Mouse (Mus musculus) thymus, postnatal 14 days (tissue): Measurements from ENCODE around the gene Cxcr5.

ENCODE experiments used
- DNase-seq: peaks from one replicate; pipeline ENCODE4 v3.0.0; 2021

Gene Cxcr5

GRCm38 (mm10) chr9:44532991-44533580 lies 28.6 kb downstream of the Cxcr5 start:
- DNase-seq = peak; percentile 73

DNA sequence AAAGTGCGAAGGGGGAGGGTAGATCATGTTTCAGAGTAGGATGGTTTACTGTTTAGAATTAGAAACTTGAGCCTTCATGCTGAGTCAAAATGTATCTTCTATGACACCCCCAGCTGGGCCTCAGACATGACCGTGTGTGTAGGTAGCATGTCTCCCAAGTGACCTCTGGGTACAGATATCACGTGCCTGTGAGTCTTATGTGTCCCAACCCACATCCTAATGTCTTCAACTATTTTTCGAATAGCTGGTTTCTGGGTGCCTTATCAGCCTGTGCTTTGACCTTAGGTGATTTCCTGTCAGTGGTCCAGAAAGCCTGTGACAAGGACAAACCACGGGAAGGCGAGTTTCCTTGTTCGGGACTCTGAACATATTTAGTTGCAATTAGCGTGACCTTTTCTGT lies 33.3 kb downstream of the Cxcr5 start:
- DNase-seq = no peak

DNA sequence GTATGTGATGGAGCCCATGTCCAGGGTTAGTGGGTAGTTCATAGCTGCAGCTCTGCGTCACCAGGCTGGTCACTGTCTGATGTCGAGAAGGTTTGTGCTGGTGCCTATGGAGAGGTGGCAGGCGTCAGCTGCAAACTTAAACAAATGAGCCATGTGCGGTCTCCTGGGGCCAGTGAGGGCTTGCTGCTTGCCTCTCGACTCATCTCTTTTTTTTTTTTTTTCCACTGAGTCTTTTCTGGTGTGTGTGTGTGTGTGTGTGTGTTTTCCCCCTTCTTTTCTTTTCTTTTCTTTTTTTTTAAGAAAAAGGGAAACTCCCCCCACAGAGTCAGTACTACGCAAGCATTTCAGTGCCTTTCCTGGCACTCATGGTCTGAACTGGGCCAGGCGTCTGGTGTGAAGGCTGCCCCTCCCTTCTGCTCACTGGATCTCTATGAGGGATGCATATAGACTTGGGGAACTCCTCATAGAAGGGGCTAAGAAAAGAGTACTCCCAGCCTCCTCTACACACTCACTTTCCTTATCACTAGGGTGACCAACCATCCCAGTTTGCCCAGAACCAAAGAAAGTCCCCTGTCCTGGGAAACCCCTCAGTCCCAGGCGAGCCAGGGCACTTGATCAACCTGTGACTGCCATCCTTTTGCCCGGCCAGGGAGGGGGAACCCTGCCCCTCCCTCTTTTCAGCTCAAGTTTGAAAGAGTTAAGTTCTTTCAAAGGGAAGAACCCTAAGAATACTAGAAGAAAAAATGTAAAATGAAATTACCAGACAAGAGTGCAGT lies 35.2 kb downstream of the Cxcr5 start:
- no peak for DNase-seq

- no peak for DNase-seq
These were observed 36.1 kb downstream of the Cxcr5 start for GRCm38 (mm10) chr9:44525589-44525988.

- no peak for DNase-seq
These were observed 36.7 kb downstream of the Cxcr5 start for GRCm38 (mm10) chr9:44525001-44525400.

DNA sequence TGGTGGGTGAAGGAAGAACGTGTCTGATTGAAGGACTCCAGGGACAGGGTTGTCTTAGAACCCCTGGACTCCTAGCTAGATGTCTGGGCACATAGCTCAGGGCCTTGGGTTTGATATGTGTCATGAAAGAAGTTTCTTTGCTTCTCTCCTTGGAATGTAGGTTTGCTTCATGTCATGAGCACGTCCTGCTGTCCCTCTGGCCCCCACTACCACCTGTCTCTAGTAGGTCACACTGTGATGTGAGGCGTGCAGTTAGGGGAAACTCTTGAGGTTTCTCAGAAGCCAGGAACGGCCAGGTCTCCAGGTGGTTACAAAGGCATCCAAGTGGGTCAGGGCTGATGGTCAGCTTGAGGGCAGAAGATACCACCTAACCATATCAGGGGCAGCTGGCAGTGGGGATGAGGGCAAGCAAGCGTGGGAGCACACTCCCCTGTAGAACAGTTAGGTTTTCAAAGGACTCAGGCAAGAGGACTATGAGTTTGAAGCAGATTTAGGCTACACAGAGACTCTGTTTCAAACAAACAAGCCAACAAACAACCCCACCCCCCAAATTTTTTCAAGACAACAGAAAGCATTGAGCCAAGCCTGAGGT lies 37.3 kb downstream of the Cxcr5 start:
- DNase-seq = no peak

DNA sequence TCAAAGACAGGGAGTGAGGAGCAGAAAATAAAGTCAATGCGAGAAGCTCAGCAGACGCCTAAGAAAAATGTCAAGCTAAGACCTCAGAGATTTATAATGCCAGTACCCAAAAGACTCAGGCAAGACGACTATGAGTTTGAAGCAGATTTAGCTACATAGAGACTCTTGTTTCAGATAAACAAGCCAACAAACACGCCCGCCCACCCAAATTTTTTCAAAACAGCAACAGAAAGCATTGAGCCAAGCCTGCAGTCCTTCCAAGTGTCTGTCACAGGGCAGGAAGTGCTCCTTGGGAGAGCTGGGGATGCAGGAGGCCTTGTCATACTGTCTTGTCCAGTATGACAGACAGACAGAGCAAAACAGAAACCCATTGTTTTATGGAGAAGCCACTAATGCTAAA lies 38.0 kb downstream of the Cxcr5 start:
- no peak for DNase-seq

DNA sequence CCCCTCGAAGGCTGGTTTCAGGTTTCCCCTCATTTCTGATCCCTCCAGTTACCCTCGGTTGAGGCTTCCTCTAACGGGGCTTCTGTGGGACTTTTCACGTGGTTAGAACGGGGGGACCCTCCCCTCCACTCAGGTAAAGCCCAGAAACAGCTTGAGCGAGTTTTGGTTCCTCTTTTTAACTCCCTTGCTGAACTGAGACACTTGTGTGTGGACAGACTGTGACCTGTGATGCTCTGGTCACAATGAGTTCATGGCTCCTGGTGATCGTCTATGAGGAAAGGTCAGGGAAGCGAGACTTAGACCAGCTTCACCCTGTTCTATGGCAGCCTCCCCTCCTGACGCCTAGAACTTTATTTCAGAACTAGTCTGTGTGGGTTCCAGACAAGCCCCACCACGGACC lies 39.8 kb downstream of the Cxcr5 start:
- no peak for DNase-seq

- DNase-seq = no peak
These were observed 43.6 kb downstream of the Cxcr5 start for GRCm38 (mm10) chr9:44518068-44518467.

GRCm38 (mm10) chr9:44517368-44517767 lies 44.3 kb downstream of the Cxcr5 start:
- peak; percentile 30 for DNase-seq

- peak; percentile 35 for DNase-seq
These were observed 45.8 kb downstream of the Cxcr5 start for GRCm38 (mm10) chr9:44515891-44516290.

DNA sequence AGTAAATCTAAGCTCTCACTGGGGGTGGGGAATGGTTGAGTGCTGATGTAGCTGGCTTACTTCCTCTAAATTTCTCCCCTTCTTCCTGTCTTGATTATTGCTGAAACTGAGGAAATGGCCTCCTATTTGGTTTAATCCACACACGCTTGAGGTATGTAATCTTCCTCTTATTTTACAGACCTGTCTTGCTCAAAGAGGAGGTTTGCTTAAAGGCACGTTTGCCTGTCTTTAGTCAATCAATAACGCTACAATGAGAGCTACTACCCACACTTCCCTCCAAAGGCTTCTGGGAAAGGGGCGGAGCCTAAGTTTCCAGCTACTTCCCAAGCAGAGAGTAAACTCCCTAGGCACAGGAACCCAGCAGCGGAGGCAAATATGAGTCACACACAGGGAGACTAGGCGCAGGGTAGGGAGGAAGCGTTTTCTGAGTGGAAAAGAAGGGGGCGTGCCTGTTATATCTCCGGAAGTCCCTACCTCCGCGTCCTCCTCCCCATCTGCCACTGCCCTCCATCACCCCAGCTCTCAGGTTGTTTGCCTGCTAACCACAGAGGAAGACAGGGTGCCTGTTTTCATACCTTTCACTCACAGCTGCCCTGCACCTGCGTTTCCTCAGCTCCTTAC lies 46.4 kb downstream of the Cxcr5 start:
- peak; percentile 88 for DNase-seq

- DNase-seq = no peak
These were observed 47.5 kb downstream of the Cxcr5 start for GRCm38 (mm10) chr9:44514147-44514546.

- no peak for DNase-seq
These were observed 48.1 kb downstream of the Cxcr5 start for GRCm38 (mm10) chr9:44513610-44514009.

DNA sequence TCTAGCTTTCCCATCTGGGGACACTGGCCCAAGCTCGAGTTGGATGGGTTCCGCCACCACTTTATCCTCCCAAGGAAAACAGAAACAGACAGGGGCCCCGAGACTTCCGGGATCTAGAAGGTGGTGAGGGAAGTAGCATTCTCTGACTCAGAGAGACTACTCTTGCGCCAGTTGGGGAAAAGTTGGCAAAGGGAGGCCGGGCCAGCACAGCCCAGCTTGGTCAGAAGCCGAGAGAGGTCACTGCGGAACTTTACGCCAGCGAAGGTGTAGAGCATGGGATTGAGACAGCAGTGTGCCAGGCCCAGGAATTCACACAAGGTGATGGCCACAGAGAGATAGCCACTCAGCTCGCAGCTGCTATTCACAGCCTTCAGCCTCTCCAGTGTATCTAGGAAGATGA lies 48.6 kb downstream of the Cxcr5 start:
- no peak for DNase-seq

GRCm38 (mm10) chr9:44512717-44513003 lies 49.0 kb downstream of the Cxcr5 start:
- no peak for DNase-seq

DNA sequence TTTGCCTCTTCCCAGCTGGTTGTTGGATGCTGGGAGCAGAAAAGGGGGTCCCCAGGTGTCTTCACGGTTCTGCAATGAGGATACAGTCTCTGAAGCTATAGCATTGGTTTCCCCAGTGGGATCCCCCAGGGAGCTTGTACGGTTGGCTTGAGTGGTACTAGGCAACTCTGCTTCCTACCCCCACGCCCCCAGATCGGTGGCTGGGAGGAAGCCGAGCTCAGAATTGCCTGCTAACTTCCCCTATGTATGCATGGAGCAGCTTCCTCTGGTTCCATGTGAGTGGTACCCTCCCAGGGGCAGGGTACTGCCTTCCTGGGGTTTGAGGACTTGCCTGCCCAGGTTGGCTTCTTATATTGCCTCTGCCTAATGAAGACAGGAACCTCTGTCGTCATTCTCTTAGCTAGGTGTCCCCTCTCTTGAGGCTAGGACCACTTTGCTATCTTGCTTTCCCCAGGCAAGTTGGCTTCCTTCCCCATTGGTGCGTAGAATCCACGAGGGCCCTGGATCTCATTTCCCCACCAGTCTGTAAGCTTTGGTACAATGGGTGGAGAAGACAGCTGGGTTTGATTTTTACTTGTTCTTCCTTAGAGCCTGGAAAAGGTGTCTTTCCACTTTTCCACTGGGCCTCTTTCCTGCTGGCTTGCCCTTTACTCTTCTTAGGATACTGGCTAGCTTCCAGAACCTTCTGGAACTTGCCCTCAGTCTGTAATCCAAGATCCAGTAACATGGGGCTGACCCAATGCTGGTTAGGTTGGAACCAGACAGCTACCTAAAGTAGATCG lies 49.6 kb downstream of the Cxcr5 start:
- DNase-seq = peak; percentile 63

- peak; percentile 71 for DNase-seq
These were observed 50.6 kb downstream of the Cxcr5 start for GRCm38 (mm10) chr9:44510872-44511601.

DNA sequence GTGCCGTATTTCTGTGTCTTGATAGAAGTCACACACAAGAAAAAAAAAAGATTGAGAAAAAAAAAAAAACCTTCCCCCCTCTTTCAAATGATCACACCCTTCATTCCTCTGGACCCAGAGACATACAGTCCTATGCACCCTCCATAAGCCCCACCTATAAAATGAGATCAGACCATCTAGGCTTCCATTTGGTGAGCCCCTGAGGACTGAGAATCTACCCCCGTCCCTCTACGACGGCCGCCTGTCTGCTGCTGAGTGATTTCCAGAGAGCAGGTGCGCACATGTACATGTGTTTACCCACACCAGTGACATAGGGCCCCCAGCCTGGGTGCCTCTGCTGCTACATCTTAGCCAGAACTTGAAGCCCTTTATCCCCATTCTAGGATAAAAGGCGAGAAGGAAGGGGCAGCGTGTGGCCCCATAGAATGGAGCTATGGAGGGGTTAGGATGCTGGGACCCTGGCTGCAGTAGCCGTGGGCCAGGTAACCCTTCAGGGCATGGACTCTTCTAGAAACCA lies 51.3 kb downstream of the Cxcr5 start:
- peak; percentile 82 for DNase-seq

GRCm38 (mm10) chr9:44509487-44510354 lies 52.0 kb downstream of the Cxcr5 start:
- peak; percentile 94 for DNase-seq
